Mouse (Mus musculus): ENCODE measurements around the gene Themis2.
"Not testable (repeated sequence)": the region's sequence is repeated elsewhere in the genome, so short reads cannot be mapped to it uniquely, and the experiment has no call there.

DNA sequence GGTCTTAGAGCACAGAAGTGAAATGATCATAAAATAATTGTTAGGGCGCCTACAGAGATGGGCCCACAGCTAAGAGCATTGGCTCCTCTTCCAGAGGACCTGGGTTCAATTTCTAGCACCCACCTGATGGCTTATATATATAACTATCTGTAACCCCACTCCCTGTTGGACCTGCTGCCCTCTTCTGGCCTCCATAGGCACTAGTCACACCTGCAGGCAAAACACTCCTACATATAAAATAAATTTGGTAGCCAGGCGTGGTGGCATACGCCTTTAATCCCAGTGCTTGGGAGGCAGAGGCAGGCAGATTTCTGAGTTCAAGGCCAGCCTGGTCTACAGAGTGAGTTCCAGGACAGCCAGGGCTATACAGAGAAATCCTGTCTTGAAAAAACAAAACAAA lies 33.1 kb downstream of the Themis2 start:
- TF ChIP-seq CTCF (IDR thresholded peaks at IDR 0.05; ENCODE audit: control insufficient read depth, insufficient read depth, insufficient replicate concordance, low read depth, low read length); POLR2A (IDR thresholded peaks at IDR 0.05; ENCODE audit: control insufficient read depth, low read depth, low read length): not testable (repeated sequence)
